Mouse (Mus musculus) testis, adult 2 months (tissue): ENCODE results near the gene Ipo5. TPM values are rescaled to one million over a fixed set of nuclear protein-coding genes. Genes with fewer than 3 reads are reported as not detected.

Experiments used
- H3K27ac ChIP-seq: fragments of 200-500 bp; 2 replicates; pipeline ENCODE4 v1.5.1; 2012; ENCODE audit warnings: low read depth, low read length; ENCODE audit not compliant: control insufficient read depth, insufficient read depth
- H3K27me3 ChIP-seq: fragments of 200-500 bp; 2 replicates; pipeline ENCODE4 v1.6.1; 2012; ENCODE audit warnings: mild to moderate bottlenecking, low read length, moderate library complexity; ENCODE audit not compliant: control insufficient read depth, insufficient read depth
- H3K36me3 ChIP-seq: fragments of 200-500 bp; 2 replicates; pipeline ENCODE4 v1.6.1; 2012; ENCODE audit warnings: mild to moderate bottlenecking, low read length; ENCODE audit not compliant: control insufficient read depth, insufficient read depth
- H3K4me1 ChIP-seq: fragments of 200-500 bp; 2 replicates; pipeline ENCODE4 v1.6.1; 2012; ENCODE audit warnings: low read length; ENCODE audit not compliant: control insufficient read depth, insufficient read depth
- H3K4me3 ChIP-seq: fragments of 200-500 bp; 2 replicates; pipeline ENCODE4 v1.5.1; 2012; ENCODE audit warnings: low read depth, mild to moderate bottlenecking, low read length, moderate library complexity, mixed read lengths; ENCODE audit not compliant: control insufficient read depth
- CTCF ChIP-seq: fragments of 200-500 bp; IDR thresholded peaks from 2 replicates; pipeline ENCODE4 v1.5.1; 2012; ENCODE audit warnings: low read depth, mild to moderate bottlenecking, inconsistent platforms, low read length, moderate library complexity; ENCODE audit not compliant: control insufficient read depth, insufficient read depth, insufficient replicate concordance
- POLR2A ChIP-seq: fragments of 200-500 bp; IDR thresholded peaks from 2 replicates; pipeline ENCODE4 v1.6.1; 2012; ENCODE audit warnings: low read depth, mild to moderate bottlenecking, inconsistent platforms, low read length, moderate library complexity; ENCODE audit not compliant: control insufficient read depth
- polyA plus RNA-seq: library from polyadenylated mRNA; depleted of rRNA; stranded (reverse); fragments of >200 nt; gene quantifications from 2 replicates; pipeline ENCODE4 v1.2.3, GENCODE M21; 2012

Gene Ipo5
- polyA plus RNA-seq, 1 experiment, result 360 TPM

DNA sequence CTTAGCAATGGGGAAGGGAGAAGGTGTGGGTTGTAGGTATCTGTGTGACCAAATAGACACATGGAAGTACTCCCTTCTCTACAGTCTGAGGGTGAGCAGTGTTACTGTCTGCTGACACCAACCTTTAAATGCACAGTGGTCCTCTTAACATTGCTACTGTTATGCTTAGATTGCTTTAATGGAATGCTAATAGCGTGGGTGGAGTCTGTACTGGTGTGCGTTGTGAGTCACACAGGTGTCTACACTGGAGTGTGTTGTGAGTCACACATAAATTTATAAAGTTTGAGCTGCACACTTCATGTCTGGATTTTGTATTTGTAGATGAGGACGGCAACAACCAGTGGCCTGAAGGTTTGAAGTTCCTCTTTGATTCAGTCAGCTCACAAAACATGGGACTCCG lies 10.8 kb downstream of the Ipo5 start:
- no peaks in the 10 kb centered on the region for H3K27me3 ChIP-seq
- no peak overlapping the region for H3K27ac ChIP-seq
- H3K4me1 ChIP-seq, result no peaks in the 10 kb centered on the region
- peaks cover 2% of the 10 kb centered on the region for H3K36me3 ChIP-seq
- TF ChIP-seq CTCF (no peak), POLR2A (no peak)
- H3K4me3 ChIP-seq, result no peak overlapping the region

DNA sequence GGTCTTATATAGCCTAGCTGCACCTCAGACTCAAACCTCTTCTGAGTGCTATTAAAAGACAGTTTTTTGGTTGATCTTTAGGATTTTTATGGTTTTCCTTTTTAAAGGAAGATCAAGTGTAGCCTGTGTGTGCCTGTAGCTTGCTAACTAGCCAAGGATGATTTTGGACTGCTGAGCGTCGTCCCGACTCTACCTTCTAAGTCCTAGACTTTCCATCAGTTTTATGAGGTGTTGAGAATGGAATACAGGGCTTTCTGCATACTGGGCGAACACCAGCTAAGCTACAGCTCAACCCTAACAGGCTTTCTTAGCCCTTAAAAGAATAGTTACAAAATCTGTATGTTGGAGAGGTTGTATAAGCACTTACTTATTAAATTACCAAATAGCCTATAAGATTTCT lies 13.0 kb downstream of the Ipo5 start:
- Histone ChIP-seq H3K27ac (no peak overlapping the region), H3K27me3 (no peaks in the 10 kb centered on the region), H3K4me3 (no peak overlapping the region), H3K36me3 (peaks cover 2% of the 10 kb centered on the region), H3K4me1 (no peaks in the 10 kb centered on the region)
- TF ChIP-seq POLR2A (no peak), CTCF (no peak)

DNA sequence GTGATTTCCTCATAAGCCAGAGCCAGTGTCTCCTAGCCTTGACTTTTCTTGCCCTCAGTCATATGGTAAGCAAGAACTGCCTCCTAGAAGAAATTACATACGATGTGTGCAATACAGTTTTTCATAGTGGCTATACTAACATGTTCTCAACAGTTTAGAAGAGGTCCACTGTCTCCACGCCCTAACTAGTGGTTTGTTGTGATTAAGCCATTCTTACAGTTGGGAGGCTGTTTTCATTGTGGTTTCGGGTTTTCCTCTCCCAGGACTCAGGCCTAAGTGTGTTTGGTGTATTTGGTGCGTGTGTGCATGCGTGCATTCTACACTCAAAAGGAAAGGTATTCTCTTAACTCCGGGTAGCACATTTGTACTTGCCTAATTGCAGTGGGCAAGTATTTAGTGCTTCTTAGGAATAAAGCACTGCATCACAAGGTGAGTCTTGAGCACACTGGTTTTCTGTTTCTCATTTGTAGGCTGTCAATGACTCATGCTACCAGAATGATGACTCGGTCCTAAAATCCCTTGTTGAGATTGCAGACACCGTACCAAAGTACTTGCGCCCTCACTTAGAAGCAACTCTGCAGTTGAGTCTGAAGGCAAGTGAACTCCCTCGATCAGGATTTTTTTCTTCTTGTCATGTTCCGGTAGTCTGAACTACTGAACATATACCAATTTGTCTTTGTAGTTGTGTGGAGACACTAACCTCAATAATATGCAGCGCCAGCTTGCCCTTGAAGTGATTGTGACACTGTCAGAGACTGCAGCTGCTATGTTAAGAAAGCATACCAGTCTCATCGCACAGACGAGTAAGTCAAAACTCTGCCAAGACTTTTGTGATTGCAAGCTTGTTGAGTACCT lies 14.9 kb downstream of the Ipo5 start:
- no peak for TF ChIP-seq CTCF
- TF ChIP-seq POLR2A, result no peak
- H3K27me3 ChIP-seq, result no peaks in the 10 kb centered on the region
- no peak overlapping the region for H3K4me3 ChIP-seq
- H3K27ac ChIP-seq, result no peak overlapping the region
- H3K36me3 ChIP-seq, result peaks cover 2% of the 10 kb centered on the region
- no peaks in the 10 kb centered on the region for H3K4me1 ChIP-seq

DNA sequence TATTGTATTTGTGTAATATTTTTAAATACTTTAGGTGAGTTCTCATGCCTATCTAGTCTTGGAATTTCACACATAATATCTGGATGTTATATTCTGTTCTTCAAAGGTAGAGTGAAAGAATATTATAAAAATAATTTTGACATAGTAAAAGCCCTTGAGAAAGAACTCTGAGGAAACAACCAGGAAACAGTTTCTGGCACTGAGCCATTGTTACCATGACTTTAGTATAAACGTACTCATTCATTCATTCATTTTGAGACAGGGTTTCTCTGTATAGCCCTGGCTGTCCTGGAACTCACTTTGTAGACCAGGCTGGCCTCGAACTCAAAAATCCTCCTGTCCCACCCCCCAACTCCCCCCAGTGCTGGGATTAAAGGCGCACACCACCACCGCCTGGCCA lies 20.2 kb downstream of the Ipo5 start:
- Histone ChIP-seq H3K4me1 (no peaks in the 10 kb centered on the region), H3K36me3 (peaks cover 6% of the 10 kb centered on the region), H3K27me3 (no peaks in the 10 kb centered on the region), H3K27ac (no peak overlapping the region), H3K4me3 (no peak overlapping the region)
- no peak for TF ChIP-seq POLR2A
- TF ChIP-seq CTCF, result no peak

DNA sequence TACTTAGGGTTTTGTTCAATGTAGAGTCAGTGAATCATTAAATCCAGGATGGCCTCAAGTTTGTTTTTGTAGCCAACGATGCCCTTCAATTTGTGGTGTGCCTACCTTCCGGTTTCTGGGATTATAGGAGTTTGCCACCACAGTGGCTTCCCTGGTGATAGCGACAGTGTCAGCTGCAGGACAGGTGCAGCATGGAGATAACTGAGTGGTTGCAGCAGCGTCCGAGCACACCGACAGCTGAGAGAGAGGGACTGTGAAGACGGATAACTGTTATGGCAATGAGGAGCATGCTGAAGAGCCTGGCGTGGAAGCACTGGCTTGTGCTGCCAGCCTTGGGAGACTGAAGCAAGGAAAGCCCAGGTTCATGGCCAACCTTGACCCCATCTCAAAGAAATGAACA lies 22.6 kb downstream of the Ipo5 start:
- Histone ChIP-seq H3K27ac (no peak overlapping the region), H3K27me3 (no peaks in the 10 kb centered on the region), H3K4me3 (no peak overlapping the region), H3K4me1 (no peaks in the 10 kb centered on the region), H3K36me3 (peaks cover 6% of the 10 kb centered on the region)
- TF ChIP-seq CTCF, result no peak
- TF ChIP-seq POLR2A, result no peak

DNA sequence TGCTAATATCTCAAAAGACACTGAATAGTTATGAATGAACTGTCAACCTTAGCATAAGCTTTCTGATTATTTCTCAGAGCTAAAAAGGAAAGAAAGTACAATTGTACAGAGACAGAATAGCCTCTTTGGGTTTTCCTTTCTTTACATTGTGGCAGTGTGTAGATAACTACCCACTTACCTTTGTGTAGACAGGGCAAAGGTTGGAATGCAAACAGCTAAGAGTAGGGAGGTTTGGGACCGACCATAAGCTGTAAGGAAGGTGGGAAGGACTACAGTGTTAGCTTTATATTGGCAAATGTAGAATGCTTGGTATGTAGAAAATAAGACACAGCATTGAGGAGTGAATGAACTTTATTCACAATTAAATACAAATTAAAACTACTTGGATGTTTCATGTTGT lies 26.1 kb downstream of the Ipo5 start:
- TF ChIP-seq CTCF (no peak), POLR2A (no peak)
- Histone ChIP-seq H3K27me3 (no peaks in the 10 kb centered on the region), H3K36me3 (peaks cover 6% of the 10 kb centered on the region), H3K4me1 (no peaks in the 10 kb centered on the region), H3K27ac (no peak overlapping the region), H3K4me3 (no peak overlapping the region)

DNA sequence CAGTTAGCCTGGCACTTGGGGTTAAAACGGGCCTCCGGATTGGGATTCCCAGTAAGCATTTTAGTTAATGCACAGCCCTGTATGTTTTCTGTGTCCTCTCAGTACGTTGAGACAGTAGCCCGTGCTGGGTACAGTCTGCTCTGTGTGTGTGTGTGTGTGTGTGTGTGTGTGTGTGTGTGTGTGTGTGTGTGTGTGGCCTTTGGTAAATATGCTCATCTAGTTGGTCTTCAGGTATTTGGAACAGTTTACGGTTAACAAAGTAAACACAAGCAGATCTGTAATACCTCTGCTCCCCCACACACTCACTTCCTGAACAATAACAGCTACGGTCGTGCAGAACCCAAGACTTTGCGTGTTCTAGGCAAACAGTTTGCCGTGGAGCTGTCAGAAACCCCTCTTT lies 31.8 kb downstream of the Ipo5 start:
- TF ChIP-seq CTCF (no peak), POLR2A (no peak)
- Histone ChIP-seq H3K4me3 (no peak overlapping the region), H3K36me3 (no peaks in the 10 kb centered on the region; the same call in 1 of the 2 replicates), H3K27me3 (no peaks in the 10 kb centered on the region), H3K4me1 (no peaks in the 10 kb centered on the region), H3K27ac (no peak overlapping the region)
